Mouse (Mus musculus) midbrain, embryonic 13.5 days (tissue): ENCODE measurements around the gene Ace3. TPM values are rescaled to one million over a fixed set of nuclear protein-coding genes. Genes with fewer than 3 reads are reported as not detected.
A peak's percentile ranks its signal among the peaks of the same experiment; 100 is the strongest.

ENCODE experiments used
- ATAC-seq: fragments of 200-750 bp; cut with Nextera tagmentation; 2 replicates; pipeline ENCODE4 v1.8.0; 2017; ENCODE audit warnings: mild to moderate bottlenecking, moderate TSS enrichment, moderate library complexity
- H3K27ac ChIP-seq: fragments of 300-500 bp; sonication (generic); 2 replicates; pipeline ENCODE4 v1.5.1; 2015; ENCODE audit warnings: inconsistent platforms, mild to moderate bottlenecking, moderate library complexity
- H3K27me3 ChIP-seq: fragments of 300-500 bp; sonication (generic); 2 replicates; pipeline ENCODE4 v1.6.1; 2015; ENCODE audit warnings: mild to moderate bottlenecking, inconsistent platforms
- H3K36me3 ChIP-seq: fragments of 300-500 bp; sonication (generic); 2 replicates; pipeline ENCODE4 v1.6.1; 2015; ENCODE audit warnings: mild to moderate bottlenecking, inconsistent platforms
- H3K4me1 ChIP-seq: fragments of 300-500 bp; sonication (generic); replicated peaks from 2 replicates; pipeline ENCODE4 v1.6.1; 2015; ENCODE audit warnings: inconsistent platforms
- H3K4me2 ChIP-seq: fragments of 300-500 bp; sonication (generic); replicated peaks from 2 replicates; pipeline ENCODE4 v1.6.1; 2015; ENCODE audit warnings: moderate library complexity, mild to moderate bottlenecking, inconsistent platforms
- H3K4me3 ChIP-seq: fragments of 300-500 bp; sonication (generic); replicated peaks from 2 replicates; pipeline ENCODE4 v1.5.1; 2015; ENCODE audit warnings: mild to moderate bottlenecking, inconsistent platforms
- H3K9ac ChIP-seq: fragments of 300-500 bp; sonication (generic); replicated peaks from 2 replicates; pipeline ENCODE4 v1.6.1; 2015; ENCODE audit warnings: mild to moderate bottlenecking, inconsistent platforms
- H3K9me3 ChIP-seq: fragments of 300-500 bp; sonication (generic); 2 replicates; pipeline ENCODE4 v1.6.1; 2016; ENCODE audit warnings: mild to moderate bottlenecking, inconsistent platforms
- WGBS: fragments of 180-500 bp; shearing (Covaris S2); methylation state at CpG from one replicate; pipeline ENCODE4 v1.1.7; 2015; 5-methylcytosine and 5-hydroxymethylcytosine counted together
- polyA plus RNA-seq: library from polyadenylated mRNA; unstranded; fragments of >200 nt; fragmentation: Nextera tagmentation; extraction: Ambion mirVana; gene quantifications from 2 replicates; pipeline ENCODE4 v1.2.1, GENCODE M21; 2015

Ace3 gene
- polyA plus RNA-seq, 1 experiment from 2014 or later = not detected

GRCm38 (mm10) chr11:105989446-105989845 is 5.0 kb upstream of the Ace3 start:
- Histone ChIP-seq H3K27ac (no peak overlapping the region), H3K4me1 (no peaks in the 10 kb centered on the region), H3K4me3 (no peak overlapping the region), H3K4me2 (no peak overlapping the region), H3K27me3 (no peaks in the 10 kb centered on the region), H3K9me3 (0 out of 2 replicates have a peak, but pooled peaks cover 2% of the 10 kb centered on the region), H3K36me3 (no peaks in the 10 kb centered on the region), H3K9ac (no peak overlapping the region)
- no peak for ATAC-seq
- 71% methylated on average over 6 of the region's 6 CpGs for WGBS

DNA sequence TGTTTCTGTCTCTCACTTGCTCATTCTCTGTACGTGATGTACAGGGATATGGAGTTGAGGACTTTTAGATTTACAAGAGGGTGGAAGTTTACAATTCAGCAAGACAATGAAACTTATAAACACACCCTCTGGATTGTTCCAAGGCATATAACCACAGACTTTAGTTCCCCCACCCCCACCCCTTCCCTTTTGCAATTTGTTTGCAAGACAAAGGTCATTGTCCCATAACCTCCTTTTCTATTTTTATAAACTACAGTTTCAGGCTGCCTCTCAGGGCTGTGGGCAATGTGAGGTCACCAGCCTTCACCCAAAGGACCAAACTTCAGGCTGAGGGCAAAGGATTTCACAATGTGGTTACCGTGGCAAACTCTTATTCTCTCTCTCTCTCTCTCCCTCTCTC is 4.2 kb upstream of the Ace3 start:
- H3K9me3 ChIP-seq = 0 out of 2 replicates have a peak, but pooled peaks cover 2% of the 10 kb centered on the region
- no peaks in the 10 kb centered on the region for H3K36me3 ChIP-seq
- H3K27me3 ChIP-seq = no peaks in the 10 kb centered on the region
- H3K4me3 ChIP-seq = no peak overlapping the region
- no peak overlapping the region for H3K27ac ChIP-seq
- no peak overlapping the region for H3K4me2 ChIP-seq
- H3K9ac ChIP-seq = no peak overlapping the region
- WGBS = 62% methylated on average over 2 of the region's 2 CpGs
- no peak for ATAC-seq
- no peaks in the 10 kb centered on the region for H3K4me1 ChIP-seq

GRCm38 (mm10) chr11:106000062-106000461 is 5.6 kb downstream of the Ace3 start:
- no peak for ATAC-seq

DNA sequence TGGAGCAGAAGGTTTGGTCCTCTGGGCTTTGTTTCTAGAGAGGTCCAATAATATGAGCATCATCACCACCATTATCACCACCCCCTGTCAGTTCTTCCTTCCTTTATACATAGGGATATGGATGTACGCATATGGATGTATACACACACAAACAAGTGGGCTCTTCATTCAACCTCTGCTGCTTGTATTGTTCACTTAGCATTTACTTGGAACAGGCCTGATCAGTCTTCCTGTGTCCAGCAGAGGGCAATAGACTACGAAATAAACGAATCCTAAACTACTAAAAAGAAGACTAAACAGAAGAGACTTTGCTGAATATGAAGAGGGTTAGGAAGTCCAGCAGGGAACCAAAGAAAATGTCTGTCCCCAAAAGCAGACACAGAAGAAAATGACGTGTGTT is 7.2 kb downstream of the Ace3 start:
- H3K27ac ChIP-seq = no peak overlapping the region
- no peaks in the 10 kb centered on the region for H3K9me3 ChIP-seq
- no peak overlapping the region for H3K9ac ChIP-seq
- H3K4me3 ChIP-seq = no peak overlapping the region
- no peaks in the 10 kb centered on the region for H3K36me3 ChIP-seq
- peaks cover under 1% of the 10 kb centered on the region; the same call in 1 of the 2 replicates for H3K27me3 ChIP-seq
- no peak for ATAC-seq
- peaks cover 7% of the 10 kb centered on the region for H3K4me1 ChIP-seq
- no peak overlapping the region for H3K4me2 ChIP-seq
- WGBS = 51% methylated on average over 4 of the region's 4 CpGs

More at GRCm38 (mm10) chr11:106000062-106000461, 5.6 kb downstream of the Ace3 start:
- no peaks in the 10 kb centered on the region for H3K9me3 ChIP-seq
- H3K9ac ChIP-seq = no peak overlapping the region
- no peaks in the 10 kb centered on the region for H3K4me1 ChIP-seq
- no peaks in the 10 kb centered on the region for H3K27me3 ChIP-seq
- H3K27ac ChIP-seq = no peak overlapping the region
- no peaks in the 10 kb centered on the region for H3K36me3 ChIP-seq
- no peak overlapping the region for H3K4me3 ChIP-seq
- no peak overlapping the region for H3K4me2 ChIP-seq
- 97% methylated on average over 6 of the region's 6 CpGs for WGBS

DNA sequence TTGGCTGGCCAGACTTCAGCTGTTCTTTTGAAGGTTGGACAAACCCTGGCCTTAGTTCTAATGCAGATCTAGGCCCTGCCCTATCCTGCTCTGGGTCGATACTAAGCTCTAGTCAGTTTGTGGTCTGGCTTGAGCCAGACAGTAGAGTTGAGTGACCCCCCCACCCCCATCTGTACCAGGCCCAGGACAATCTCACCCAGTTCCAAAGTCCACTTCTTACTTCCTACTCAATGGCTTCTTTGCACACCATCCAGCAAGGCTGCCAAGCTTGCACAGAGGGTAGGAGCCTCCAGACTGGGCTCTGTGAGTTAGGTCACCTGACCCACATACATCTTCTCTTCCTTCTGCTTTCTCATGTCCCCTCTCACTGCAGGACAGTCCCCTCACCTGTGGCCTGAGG is 10.1 kb downstream of the Ace3 start:
- H3K27ac ChIP-seq = no peak overlapping the region
- no peak for ATAC-seq
- no peak overlapping the region for H3K4me3 ChIP-seq
- H3K9me3 ChIP-seq = no peaks in the 10 kb centered on the region
- H3K36me3 ChIP-seq = no peaks in the 10 kb centered on the region
- H3K9ac ChIP-seq = no peak overlapping the region
- 91% methylated on average over 1 of the region's 1 CpGs for WGBS
- no peak overlapping the region for H3K4me2 ChIP-seq
- peaks cover 19% of the 10 kb centered on the region for H3K4me1 ChIP-seq
- peaks cover 11% of the 10 kb centered on the region for H3K27me3 ChIP-seq

DNA sequence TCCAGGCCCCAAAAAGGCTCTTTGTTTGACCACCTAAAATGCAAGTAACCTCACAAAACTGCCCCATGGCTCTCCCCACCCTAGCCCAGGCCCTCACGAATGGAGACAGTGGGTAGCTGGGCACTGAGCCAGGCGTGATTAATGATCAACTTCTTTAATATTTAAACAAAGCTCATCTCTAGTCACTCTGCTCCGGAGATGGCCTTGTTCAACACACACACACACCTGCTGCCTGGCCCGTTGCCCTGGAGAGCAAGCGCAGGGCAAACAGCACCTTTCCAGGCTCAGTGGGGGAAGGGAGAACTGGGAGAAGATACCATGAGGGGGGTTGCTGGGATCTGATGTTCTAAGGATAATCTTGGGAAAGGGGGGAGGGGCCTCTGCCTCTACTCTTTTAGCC is 11.5 kb downstream of the Ace3 start:
- H3K9me3 ChIP-seq = no peaks in the 10 kb centered on the region
- no peaks in the 10 kb centered on the region for H3K36me3 ChIP-seq
- H3K4me2 ChIP-seq = no peak overlapping the region
- H3K27ac ChIP-seq = no peak overlapping the region
- no peak overlapping the region for H3K4me3 ChIP-seq
- H3K4me1 ChIP-seq = peaks cover 19% of the 10 kb centered on the region
- WGBS = 44% methylated on average over 5 of the region's 5 CpGs
- no peak for ATAC-seq
- H3K27me3 ChIP-seq = peaks cover 16% of the 10 kb centered on the region
- no peak overlapping the region for H3K9ac ChIP-seq

- peak within 1 kb of the TSS; percentile 16; the same call in 1 of the 2 replicates for H3K4me3 ChIP-seq
- peaks cover 16% of the 10 kb centered on the region for H3K27me3 ChIP-seq
- peaks cover 22% of the 10 kb centered on the region for H3K4me1 ChIP-seq
- H3K36me3 ChIP-seq = no peaks in the 10 kb centered on the region
- H3K9ac ChIP-seq = no peak within 1 kb of the TSS
- ATAC-seq = no peak
- no peak within 1 kb of the TSS for H3K27ac ChIP-seq
- H3K9me3 ChIP-seq = no peaks in the 10 kb centered on the region
- H3K4me2 ChIP-seq = peak within 1 kb of the TSS; percentile 51
- WGBS = under 1% methylated on average over 24 of the region's 25 CpGs
Measured at GRCm38 (mm10) chr11:106007821-106008220, 13.3 kb downstream of the Ace3 start, which contains the start of gene Kcnh6. Gene Kcnh6 (plus strand): TSS chr11:106008124.

DNA sequence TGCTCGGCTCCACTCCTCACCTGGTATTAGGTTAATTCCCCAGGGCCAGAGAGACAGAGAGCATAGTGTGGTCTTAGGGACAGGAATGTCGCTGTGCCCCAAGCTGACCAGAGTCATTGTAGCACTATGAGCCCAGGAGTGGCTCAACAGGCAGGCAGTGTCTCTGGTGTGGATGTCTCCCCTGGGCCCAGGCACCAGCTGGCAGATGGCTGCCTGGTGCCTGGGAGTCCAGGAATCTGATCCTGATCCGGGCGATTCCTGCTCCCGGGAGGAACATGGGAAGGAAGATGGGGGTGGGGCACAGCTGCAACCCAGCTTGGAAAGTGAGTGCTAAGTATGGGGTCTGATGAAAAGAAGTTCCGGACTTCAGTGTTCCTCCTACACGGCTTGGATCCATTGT is 18.2 kb downstream of the Ace3 start:
- no peak for ATAC-seq
- WGBS = 57% methylated on average over 7 of the region's 7 CpGs
- peaks cover 27% of the 10 kb centered on the region for H3K4me1 ChIP-seq

DNA sequence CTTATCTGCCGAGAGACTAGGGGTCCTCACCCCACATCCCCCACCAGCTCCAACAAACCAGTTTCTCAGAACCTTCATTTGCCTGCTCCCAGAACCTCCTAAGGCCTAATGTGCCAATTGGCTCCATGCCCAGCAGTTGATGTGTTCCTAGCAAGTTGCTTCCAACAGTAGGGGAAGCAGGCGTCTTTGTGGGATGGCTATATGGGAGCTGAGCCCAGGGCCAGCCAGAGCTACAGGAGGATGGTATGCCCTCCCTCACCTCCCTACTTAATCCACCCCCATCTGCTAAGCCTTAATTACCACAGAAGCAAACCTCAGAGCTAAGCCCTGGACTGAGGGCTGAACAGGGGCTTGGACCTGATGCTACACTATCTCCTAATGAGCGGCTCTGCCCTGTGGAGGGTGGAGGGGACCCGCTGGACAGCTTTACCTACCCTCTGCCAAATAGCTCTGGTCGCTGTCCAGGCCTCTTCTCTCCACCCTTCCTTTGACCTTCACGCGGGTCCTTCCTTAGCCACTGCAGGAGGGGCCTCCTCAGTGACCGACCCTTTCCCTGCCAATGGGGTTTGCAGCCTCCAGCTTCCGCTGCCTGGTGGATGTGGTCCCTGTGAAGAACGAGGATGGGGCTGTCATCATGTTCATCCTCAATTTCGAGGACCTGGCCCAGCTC is 19.2 kb downstream of the Ace3 start:
- Histone ChIP-seq H3K27me3 (peaks cover 11% of the 10 kb centered on the region), H3K4me3 (no peak overlapping the region), H3K36me3 (no peaks in the 10 kb centered on the region), H3K9me3 (no peaks in the 10 kb centered on the region), H3K4me2 (no peak overlapping the region), H3K4me1 (peaks cover 23% of the 10 kb centered on the region), H3K9ac (no peak overlapping the region), H3K27ac (no peak overlapping the region)
- WGBS = 73% methylated on average over 11 of the region's 11 CpGs
- ATAC-seq = no peak

More for the DNA sequence above, 18.2 kb downstream of the Ace3 start:
- H3K36me3 ChIP-seq = no peaks in the 10 kb centered on the region
- no peak overlapping the region for H3K9ac ChIP-seq
- no peak overlapping the region for H3K4me2 ChIP-seq
- peaks cover 13% of the 10 kb centered on the region for H3K27me3 ChIP-seq
- H3K27ac ChIP-seq = no peak overlapping the region
- no peaks in the 10 kb centered on the region for H3K9me3 ChIP-seq
- no peak overlapping the region for H3K4me3 ChIP-seq

- no peak overlapping the region for H3K9ac ChIP-seq
- H3K4me1 ChIP-seq = peaks cover 30% of the 10 kb centered on the region
- no peak overlapping the region for H3K27ac ChIP-seq
- H3K27me3 ChIP-seq = peaks cover 14% of the 10 kb centered on the region; the same call in 1 of the 2 replicates
- H3K4me3 ChIP-seq = no peak overlapping the region
- no peaks in the 10 kb centered on the region for H3K9me3 ChIP-seq
- 78% methylated on average over 5 of the region's 5 CpGs for WGBS
- H3K4me2 ChIP-seq = no peak overlapping the region
- no peaks in the 10 kb centered on the region for H3K36me3 ChIP-seq
- ATAC-seq = no peak
Measured at GRCm38 (mm10) chr11:106016440-106016839, 22.0 kb downstream of the Ace3 start.

GRCm38 (mm10) chr11:106020051-106020763 is 25.7 kb downstream of the Ace3 start:
- peak; percentile 75 for ATAC-seq
- under 1% methylated on average over 50 of the region's 50 CpGs for WGBS
- Histone ChIP-seq H3K4me1 (peaks cover 14% of the 10 kb centered on the region), H3K36me3 (no peaks in the 10 kb centered on the region), H3K27me3 (peaks cover 21% of the 10 kb centered on the region), H3K27ac (peak overlapping the region; percentile 40), H3K4me2 (peak overlapping the region; percentile 81), H3K4me3 (peak overlapping the region; percentile 47), H3K9ac (peak overlapping the region; percentile 66), H3K9me3 (no peaks in the 10 kb centered on the region)

DNA sequence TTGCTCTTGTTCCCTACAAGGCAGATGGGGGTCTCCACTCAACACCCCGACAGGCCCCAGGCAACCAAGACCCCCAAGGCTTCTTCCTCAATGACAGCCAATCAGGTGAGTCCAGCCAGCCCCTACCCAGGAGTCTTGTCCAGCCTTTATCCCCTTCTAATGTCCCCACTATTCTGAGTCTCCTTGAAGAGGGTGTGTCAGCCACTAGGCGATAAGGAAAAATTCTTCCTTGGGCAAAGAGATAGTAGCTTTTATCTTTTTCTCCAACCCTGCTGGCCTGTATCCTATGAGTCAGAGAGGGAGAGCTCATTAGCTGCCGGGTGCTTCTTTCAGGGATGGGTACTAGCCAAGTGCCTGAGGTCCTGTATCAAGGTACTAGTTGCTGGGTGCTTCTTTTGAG is 31.3 kb downstream of the Ace3 start:
- Histone ChIP-seq H3K27me3 (peaks cover 14% of the 10 kb centered on the region), H3K27ac (no peak overlapping the region), H3K36me3 (no peaks in the 10 kb centered on the region; the same call in 1 of the 2 replicates), H3K4me1 (0 out of 2 replicates have a peak, but pooled peaks cover 4% of the 10 kb centered on the region), H3K4me2 (no peak overlapping the region), H3K9me3 (no peaks in the 10 kb centered on the region), H3K4me3 (no peak overlapping the region), H3K9ac (no peak overlapping the region)
- 84% methylated on average over 3 of the region's 3 CpGs for WGBS
- no peak; the same call in 1 of the 2 replicates for ATAC-seq
